Mouse (Mus musculus): ENCODE measurements at regions not wholly inside any gene's neighbourhood (a gene's known extent, or its start where the extent isn't known, plus 50 kb on each side); places are given as distances from the start of the nearest gene placed in this dataset.

DNA sequence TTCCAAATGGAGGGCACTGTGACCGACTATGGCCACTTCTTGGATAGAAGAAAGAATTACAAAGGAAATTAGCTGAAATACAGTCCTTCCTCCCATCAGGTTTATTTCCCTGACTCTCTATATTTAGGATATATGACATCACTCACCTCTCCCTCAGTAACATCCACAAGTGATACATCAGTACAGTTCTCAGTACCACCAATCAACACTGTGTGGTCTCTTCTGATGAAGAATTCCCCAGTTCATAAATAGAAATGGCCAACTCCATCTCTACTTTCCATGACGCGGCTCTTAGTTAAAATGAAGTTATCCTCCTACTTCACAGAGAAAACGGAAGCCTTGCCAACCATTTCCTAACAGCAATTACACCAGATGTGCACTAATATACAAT lies 208.3 kb upstream of the Dio2 start:
- intact Hi-C loops (cut with DNase I) = no loop called here
- DNase-seq (ENCODE audit: extremely low spot score in 1 of 2, low spot score in 2 of 2) = no peak

- intact Hi-C loops (cut with DNase I) = no loop called here
These were observed 207.7 kb upstream of the Dio2 start for GRCm38 (mm10) chr12:90945743-90946527.

DNA sequence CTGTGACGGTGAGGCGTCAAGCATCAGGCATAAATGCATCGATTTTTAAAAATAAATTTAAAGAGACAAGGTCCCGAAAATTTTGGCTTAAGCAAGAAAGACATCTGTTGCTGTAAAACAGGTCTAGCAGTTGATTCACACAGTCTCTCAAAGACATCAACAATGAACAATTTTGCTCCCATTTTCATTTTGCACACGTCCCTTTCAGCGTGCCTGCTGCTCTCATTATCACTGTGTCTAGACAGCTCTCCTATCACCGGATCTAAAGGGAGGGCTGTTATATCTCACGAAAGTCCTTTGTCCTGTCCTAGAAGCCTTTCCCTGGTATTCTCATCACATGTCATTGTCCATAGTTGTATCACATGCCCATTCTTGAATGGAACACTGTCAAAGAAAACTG lies 194.4 kb upstream of the Dio2 start:
- DNase-seq (ENCODE audit: extremely low spot score in 1 of 2, low spot score in 2 of 2) = no peak
- intact Hi-C loops (cut with DNase I) = no loop called here

More at GRCm38 (mm10) chr12:90945743-90946527, 207.7 kb upstream of the Dio2 start:
- no peak for DNase-seq (ENCODE audit: extremely low spot score in 1 of 2, low spot score in 2 of 2)

GRCm38 (mm10) chr12:90932201-90932600 lies 194.0 kb upstream of the Dio2 start:
- intact Hi-C loops (cut with DNase I) = no loop called here
- no peak for DNase-seq (ENCODE audit: extremely low spot score in 1 of 2, low spot score in 2 of 2)

DNA sequence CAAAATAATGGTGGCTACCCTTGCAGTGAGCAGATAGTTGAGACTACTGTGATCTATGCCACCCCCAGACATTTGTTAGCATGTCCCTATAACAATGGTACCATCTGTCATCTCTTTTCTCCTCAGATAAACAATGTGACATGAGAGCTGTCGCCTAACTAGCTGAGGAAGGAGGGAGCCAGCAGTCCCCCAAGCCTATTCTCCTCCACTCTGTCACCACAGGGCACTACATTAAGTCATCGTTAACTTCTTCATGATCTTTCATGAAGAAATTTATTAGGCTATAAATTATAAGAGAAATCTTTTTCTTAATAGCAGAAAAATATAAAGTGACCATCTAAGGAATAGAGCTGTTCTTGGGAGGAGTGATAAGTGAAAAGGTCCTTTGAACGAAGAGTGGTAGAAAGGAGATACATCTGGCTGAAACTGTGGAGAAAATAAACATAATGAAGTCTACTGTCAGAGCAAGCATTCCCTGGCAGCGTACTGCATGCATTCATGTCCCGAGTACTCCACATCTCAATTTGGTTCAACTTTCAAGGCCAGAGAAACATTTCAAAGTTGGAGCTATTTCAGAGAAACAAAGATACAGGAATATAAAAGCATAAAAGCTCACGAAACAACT lies 192.0 kb upstream of the Dio2 start:
- no peak for DNase-seq (ENCODE audit: extremely low spot score in 1 of 2, low spot score in 2 of 2)
- intact Hi-C loops (cut with DNase I) = no loop called here

GRCm38 (mm10) chr12:90923603-90924002 lies 185.4 kb upstream of the Dio2 start:
- intact Hi-C loops (cut with DNase I) = no loop called here
- DNase-seq (ENCODE audit: extremely low spot score in 1 of 2, low spot score in 2 of 2) = no peak

DNA sequence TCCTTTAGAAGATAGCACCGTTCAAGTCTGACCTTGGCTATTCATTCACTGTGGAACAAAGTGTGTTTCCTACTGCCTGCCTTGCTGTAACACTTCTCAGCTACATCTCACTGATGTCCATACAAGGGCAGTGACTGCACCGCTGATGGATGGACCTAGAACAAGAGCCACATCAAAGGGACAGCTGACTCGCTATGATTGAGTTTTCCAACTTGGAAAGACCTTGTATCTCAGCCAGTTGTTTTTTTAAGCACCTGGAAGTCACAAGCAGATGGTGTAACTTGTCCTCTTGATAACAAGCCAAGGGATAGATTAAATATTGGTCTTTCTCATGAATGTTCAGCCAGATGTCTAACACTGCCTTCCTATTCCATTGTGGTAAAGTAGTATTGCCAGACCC lies 184.9 kb upstream of the Dio2 start:
- intact Hi-C loops (cut with DNase I) = no loop called here
- no peak for DNase-seq (ENCODE audit: extremely low spot score in 1 of 2, low spot score in 2 of 2)

GRCm38 (mm10) chr12:90921227-90921626 lies 183.0 kb upstream of the Dio2 start:
- intact Hi-C loops (cut with DNase I) = no loop called here
- no peak for DNase-seq (ENCODE audit: extremely low spot score in 1 of 2, low spot score in 2 of 2)

- peak; percentile 56 to 74 for DNase-seq (ENCODE audit: extremely low spot score in 1 of 2, low spot score in 2 of 2)
- intact Hi-C loops (cut with DNase I) = no loop called here
These were observed 177.9 kb upstream of the Dio2 start for GRCm38 (mm10) chr12:90915929-90916713.

DNA sequence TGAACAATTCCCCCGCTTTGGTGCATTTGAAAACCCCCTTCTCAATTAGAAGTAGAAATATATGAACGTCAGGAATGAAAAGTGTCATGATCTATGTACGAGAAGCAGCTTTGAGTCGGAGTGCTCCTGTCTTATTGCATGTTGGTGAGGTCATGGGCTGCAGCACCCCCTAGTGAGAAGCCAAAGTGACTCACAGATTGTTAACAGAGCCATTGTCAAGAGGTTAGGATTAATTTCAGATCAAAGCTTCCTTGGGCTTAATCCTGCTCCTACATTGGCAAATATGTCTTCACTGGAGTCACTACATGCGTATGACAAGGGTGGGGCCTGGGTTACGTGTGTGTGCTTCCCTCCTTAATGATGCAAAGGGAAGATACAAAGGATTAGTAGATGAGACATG lies 165.8 kb upstream of the Dio2 start:
- intact Hi-C loops (cut with DNase I) = loop anchor here (5.0 kb wide), 1 partner anchor 167 kb away; the partner anchor contains the start of gene Dio2
- DNase-seq (ENCODE audit: extremely low spot score in 1 of 2, low spot score in 2 of 2) = peak in 1 of 2 experiments; percentile 30

GRCm38 (mm10) chr12:90893655-90894370 lies 155.6 kb upstream of the Dio2 start:
- intact Hi-C loops (cut with DNase I) = no loop called here
- DNase-seq (ENCODE audit: extremely low spot score in 1 of 2, low spot score in 2 of 2) = no peak

DNA sequence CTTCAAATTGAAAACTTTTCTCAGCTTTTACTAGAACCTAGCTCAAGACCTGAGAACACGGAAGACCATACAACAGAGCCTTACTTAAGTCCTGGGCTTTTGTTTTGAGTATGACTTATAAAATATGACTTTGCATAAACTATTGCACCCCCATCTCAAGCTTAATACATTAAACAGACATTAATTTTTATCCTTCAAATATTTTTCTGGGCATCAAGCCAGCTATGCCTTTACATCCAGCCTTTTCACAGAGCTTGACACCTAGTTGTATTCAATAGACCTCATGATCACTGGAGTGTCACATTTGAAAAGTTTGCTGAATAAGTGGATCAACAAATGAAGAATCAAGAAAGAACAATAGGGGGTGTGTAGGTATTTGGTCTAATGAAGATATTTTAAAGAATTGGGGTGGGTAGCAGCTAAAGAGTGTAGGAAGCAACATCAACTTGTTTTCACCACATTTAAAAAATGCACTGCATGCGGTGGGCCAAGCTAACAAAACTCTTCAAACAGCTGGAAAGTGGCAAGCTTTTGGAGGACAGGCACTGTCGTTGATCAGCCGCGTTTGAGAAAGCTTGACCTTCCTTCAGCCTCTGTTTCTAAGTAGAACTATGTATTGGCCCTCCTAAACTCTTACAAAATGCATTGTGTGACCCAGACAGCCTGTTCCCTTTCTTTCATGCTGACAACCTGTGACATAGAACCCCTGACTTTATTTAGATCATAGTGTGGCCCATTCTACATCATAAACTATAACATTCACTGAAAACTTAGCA lies 138.2 kb upstream of the Dio2 start:
- intact Hi-C loops (cut with DNase I) = no loop called here
- no peak for DNase-seq (ENCODE audit: extremely low spot score in 1 of 2, low spot score in 2 of 2)

GRCm38 (mm10) chr12:90874840-90875239 lies 136.6 kb upstream of the Dio2 start:
- intact Hi-C loops (cut with DNase I) = no loop called here
- DNase-seq (ENCODE audit: extremely low spot score in 1 of 2, low spot score in 2 of 2) = no peak

GRCm38 (mm10) chr12:90873959-90874358 lies 135.7 kb upstream of the Dio2 start:
- intact Hi-C loops (cut with DNase I) = no loop called here
- no peak for DNase-seq (ENCODE audit: extremely low spot score in 1 of 2, low spot score in 2 of 2)

GRCm38 (mm10) chr12:90866597-90866996 lies 128.4 kb upstream of the Dio2 start:
- no peak for DNase-seq (ENCODE audit: extremely low spot score in 1 of 2, low spot score in 2 of 2)
- intact Hi-C loops (cut with DNase I) = no loop called here

- intact Hi-C loops (cut with DNase I) = no loop called here
- no peak for DNase-seq (ENCODE audit: extremely low spot score in 1 of 2, low spot score in 2 of 2)
These were observed 124.4 kb upstream of the Dio2 start for GRCm38 (mm10) chr12:90862632-90863031.

- intact Hi-C loops (cut with DNase I) = no loop called here
- DNase-seq (ENCODE audit: extremely low spot score in 1 of 2, low spot score in 2 of 2) = peak in 1 of 2 experiments; percentile 44
These were observed 119.5 kb upstream of the Dio2 start for GRCm38 (mm10) chr12:90857746-90858145.

DNA sequence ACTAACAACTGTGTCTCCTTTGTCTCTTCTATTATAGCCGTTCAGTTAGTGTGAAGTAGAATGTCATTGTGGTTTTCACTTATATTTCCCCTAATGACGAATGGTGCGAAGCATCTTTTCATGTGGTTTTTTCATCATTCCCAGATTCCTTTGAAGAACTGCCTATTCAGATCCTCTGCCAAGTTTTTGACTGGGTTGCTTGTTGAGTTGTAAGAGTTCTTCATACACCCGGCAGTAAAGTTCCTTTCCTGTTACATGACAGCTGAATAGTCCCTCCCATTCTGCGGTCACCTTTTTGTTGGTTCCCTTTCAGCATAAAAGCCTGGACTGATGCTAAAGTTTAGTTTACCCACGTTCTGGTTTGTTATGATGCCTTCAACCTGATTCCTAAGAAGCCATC lies 72.4 kb upstream of the Dio2 start:
- intact Hi-C loops (cut with DNase I) = no loop called here

More for the DNA sequence above, 72.4 kb upstream of the Dio2 start:
- DNase-seq (ENCODE audit: extremely low spot score in 1 of 2, low spot score in 2 of 2) = no peak
